Mouse (Mus musculus) left cerebral cortex, adult 18-20 months (tissue): ENCODE results near the gene Sh3gl2. TPM values are rescaled to one million over a fixed set of nuclear protein-coding genes. Genes with fewer than 3 reads are reported as not detected.
A peak's percentile ranks its signal among the peaks of the same experiment; 100 is the strongest.

Experiments used
- DNase-seq, 2 experiments: peaks; one replicate each; pipeline ENCODE4 v3.0.0; 2021 to 2022; ENCODE audit warnings: low spot score in 2 of 2, mixed read lengths in 1 of 2
- long read RNA-seq, 2 experiments: library from polyadenylated mRNA; stranded (forward); transcript quantifications; one replicate each; pipeline ENCODE4 v2.0.0; 2021
- total RNA-seq, 2 experiments: library from RNA; stranded (reverse); gene quantifications; 2 replicates each; pipeline ENCODE4 v1.2.3; 2021

The Sh3gl2 gene
- 100 to 1,000 TPM; 252 to 272 TPM for total RNA-seq
- long read RNA-seq, experiment 1, transcript Sh3gl2-201 (9 exons, 2,822 nt), result major isoform, 304 of 335 reads
- long read RNA-seq, experiment 1, partial matches to known transcripts, result 8 of 335 reads
- long read RNA-seq, experiment 1, other reads (novel, unspliced or antisense), result 23 of 335 reads
- long read RNA-seq, experiment 2, transcript Sh3gl2-201 (9 exons, 2,822 nt), result major isoform, 204 of 229 reads
- long read RNA-seq, experiment 2, partial matches to known transcripts, result 5 of 229 reads
- long read RNA-seq, experiment 2, other reads (novel, unspliced or antisense), result 20 of 229 reads

GRCm38 (mm10) chr4:85205071-85205635 is at the start of gene Sh3gl2:
Sh3gl2 (plus strand) TSS chr4:85205126.
- peak; percentile 82 to 87 for DNase-seq

GRCm38 (mm10) chr4:85161156-85161555 is 43.8 kb upstream of the Sh3gl2 start:
- no peak for DNase-seq

GRCm38 (mm10) chr4:85162468-85163312 is 42.2 kb upstream of the Sh3gl2 start:
- peak; percentile 55 to 59 for DNase-seq

GRCm38 (mm10) chr4:85163313-85163615 is 41.7 kb upstream of the Sh3gl2 start:
- no peak for DNase-seq

GRCm38 (mm10) chr4:85168001-85168400 is 36.9 kb upstream of the Sh3gl2 start:
- DNase-seq, result no peak

- peak; percentile 60 to 81 for DNase-seq
Measured at GRCm38 (mm10) chr4:85175466-85175865, 29.5 kb upstream of the Sh3gl2 start.

GRCm38 (mm10) chr4:85178394-85179051 is 26.4 kb upstream of the Sh3gl2 start:
- no peak for DNase-seq

GRCm38 (mm10) chr4:85186011-85186410 is 18.9 kb upstream of the Sh3gl2 start:
- DNase-seq, result no peak

GRCm38 (mm10) chr4:85196201-85196600 is 8.7 kb upstream of the Sh3gl2 start:
- peak; percentile 46 to 56 for DNase-seq

GRCm38 (mm10) chr4:85198431-85198830 is 6.5 kb upstream of the Sh3gl2 start:
- no peak for DNase-seq

GRCm38 (mm10) chr4:85202582-85202981 is 2.3 kb upstream of the Sh3gl2 start:
- no peak for DNase-seq

- DNase-seq, result peak; percentile 44 to 64
Measured at GRCm38 (mm10) chr4:85205636-85206211, 798 bp downstream of the Sh3gl2 start.

GRCm38 (mm10) chr4:85206675-85207400 is 1.9 kb downstream of the Sh3gl2 start:
- no peak for DNase-seq

GRCm38 (mm10) chr4:85207515-85207914 is 2.6 kb downstream of the Sh3gl2 start:
- DNase-seq, result no peak

GRCm38 (mm10) chr4:85208531-85208930 is 3.6 kb downstream of the Sh3gl2 start:
- no peak for DNase-seq

- no peak for DNase-seq
Measured at GRCm38 (mm10) chr4:85210953-85211352, 6.0 kb downstream of the Sh3gl2 start.

- no peak for DNase-seq
Measured at GRCm38 (mm10) chr4:85217003-85217402, 12.1 kb downstream of the Sh3gl2 start.

GRCm38 (mm10) chr4:85222716-85223115 is 17.8 kb downstream of the Sh3gl2 start:
- DNase-seq, result no peak

GRCm38 (mm10) chr4:85226731-85227130 is 21.8 kb downstream of the Sh3gl2 start:
- DNase-seq, result peak in 1 of 2 experiments; percentile 27
